Mouse (Mus musculus) neural tube, embryonic 13.5 days (tissue): ENCODE measurements at regions not wholly inside any gene's neighbourhood (a gene's known extent, or its start where the extent isn't known, plus 50 kb on each side); places are given as distances from the start of the nearest gene placed in this dataset.

ENCODE experiments used
- ATAC-seq: fragments of 200-750 bp; cut with Nextera tagmentation; 2 replicates; pipeline ENCODE4 v1.8.0; 2017; ENCODE audit warnings: low read depth, mild to moderate bottlenecking, moderate TSS enrichment, moderate library complexity
- H3K27ac ChIP-seq: fragments of 300-500 bp; sonication (generic); replicated peaks from 2 replicates; pipeline ENCODE4 v1.5.1; 2015; ENCODE audit warnings: moderate library complexity, mild to moderate bottlenecking, inconsistent platforms
- H3K27me3 ChIP-seq: fragments of 300-500 bp; sonication (generic); 2 replicates; pipeline ENCODE4 v1.6.1; 2015; ENCODE audit warnings: mild to moderate bottlenecking, inconsistent platforms
- H3K36me3 ChIP-seq: fragments of 300-500 bp; sonication (generic); 2 replicates; pipeline ENCODE4 v1.6.1; 2015; ENCODE audit warnings: mild to moderate bottlenecking, inconsistent platforms
- H3K4me1 ChIP-seq: fragments of 300-500 bp; sonication (generic); replicated peaks from 2 replicates; pipeline ENCODE4 v1.6.1; 2015; ENCODE audit warnings: inconsistent platforms
- H3K4me2 ChIP-seq: fragments of 300-500 bp; sonication (generic); 2 replicates; pipeline ENCODE4 v1.6.1; 2015; ENCODE audit warnings: inconsistent platforms, mild to moderate bottlenecking, moderate library complexity
- H3K4me3 ChIP-seq: fragments of 300-500 bp; sonication (generic); 2 replicates; pipeline ENCODE4 v1.5.1; 2015; ENCODE audit warnings: mild to moderate bottlenecking, inconsistent platforms
- H3K9ac ChIP-seq: fragments of 300-500 bp; sonication (generic); 2 replicates; pipeline ENCODE4 v1.6.1; 2015; ENCODE audit warnings: moderate library complexity, mild to moderate bottlenecking, inconsistent platforms
- H3K9me3 ChIP-seq: fragments of 300-500 bp; sonication (generic); 2 replicates; pipeline ENCODE4 v1.6.1; 2016; ENCODE audit warnings: inconsistent platforms
- WGBS: fragments of 180-500 bp; shearing (Covaris S2); methylation state at CpG from one replicate; pipeline ENCODE4 v1.1.7; 2015; 5-methylcytosine and 5-hydroxymethylcytosine counted together

GRCm38 (mm10) chr1:122607309-122607708 is 1039.5 kb upstream of the Ddx18 start:
- Histone ChIP-seq H3K36me3 (no peaks in the 10 kb centered on the region), H3K4me3 (no peak overlapping the region), H3K27me3 (no peaks in the 10 kb centered on the region), H3K9me3 (no peaks in the 10 kb centered on the region), H3K9ac (no peak overlapping the region), H3K27ac (no peak overlapping the region), H3K4me1 (no peaks in the 10 kb centered on the region), H3K4me2 (no peak overlapping the region)
- ATAC-seq: no peak
- 49% methylated on average over 3 of the region's 3 CpGs for WGBS

DNA sequence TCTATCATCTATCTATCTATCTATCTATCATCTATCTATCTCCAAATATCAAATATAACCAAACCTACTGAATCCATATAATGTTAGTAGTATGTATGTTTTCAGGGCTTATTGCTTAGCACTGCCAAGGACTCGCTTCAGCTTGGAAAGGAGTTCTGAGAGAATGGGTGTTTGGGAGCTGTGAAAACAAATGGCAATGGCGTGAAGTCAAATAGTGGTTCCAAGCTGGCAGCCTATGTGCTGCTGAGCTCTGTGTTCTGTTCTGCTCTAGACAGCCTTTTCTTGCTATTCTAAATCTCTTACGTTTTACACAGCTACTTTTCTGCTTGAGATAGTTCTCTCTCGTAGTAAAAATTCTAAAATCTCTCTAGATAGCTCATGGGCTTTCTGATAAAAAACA is 1008.2 kb upstream of the Ddx18 start:
- no peaks in the 10 kb centered on the region for H3K4me1 ChIP-seq
- H3K27ac ChIP-seq: no peak overlapping the region
- no peaks in the 10 kb centered on the region for H3K9me3 ChIP-seq
- H3K36me3 ChIP-seq: no peaks in the 10 kb centered on the region
- H3K4me2 ChIP-seq: no peak overlapping the region
- ATAC-seq: no peak
- no peaks in the 10 kb centered on the region for H3K27me3 ChIP-seq
- 75% methylated on average over 4 of the region's 4 CpGs for WGBS
- no peak overlapping the region for H3K9ac ChIP-seq
- H3K4me3 ChIP-seq: no peak overlapping the region

GRCm38 (mm10) chr1:122551596-122551995 is 983.8 kb upstream of the Ddx18 start:
- H3K9me3 ChIP-seq: no peaks in the 10 kb centered on the region
- H3K4me1 ChIP-seq: no peaks in the 10 kb centered on the region
- no peaks in the 10 kb centered on the region for H3K36me3 ChIP-seq
- no peak overlapping the region for H3K9ac ChIP-seq
- no peak overlapping the region for H3K4me2 ChIP-seq
- no peak for ATAC-seq
- no peaks in the 10 kb centered on the region for H3K27me3 ChIP-seq
- WGBS: 100% methylated on average over 1 of the region's 1 CpGs
- H3K4me3 ChIP-seq: no peak overlapping the region
- no peak overlapping the region for H3K27ac ChIP-seq

GRCm38 (mm10) chr1:122509580-122509979 is 941.8 kb upstream of the Ddx18 start:
- 69% methylated on average over 2 of the region's 2 CpGs for WGBS
- Histone ChIP-seq H3K27me3 (no peaks in the 10 kb centered on the region), H3K9ac (no peak overlapping the region), H3K27ac (no peak overlapping the region), H3K9me3 (no peaks in the 10 kb centered on the region), H3K4me1 (no peaks in the 10 kb centered on the region), H3K4me2 (no peak overlapping the region), H3K4me3 (no peak overlapping the region), H3K36me3 (no peaks in the 10 kb centered on the region)
- no peak for ATAC-seq

DNA sequence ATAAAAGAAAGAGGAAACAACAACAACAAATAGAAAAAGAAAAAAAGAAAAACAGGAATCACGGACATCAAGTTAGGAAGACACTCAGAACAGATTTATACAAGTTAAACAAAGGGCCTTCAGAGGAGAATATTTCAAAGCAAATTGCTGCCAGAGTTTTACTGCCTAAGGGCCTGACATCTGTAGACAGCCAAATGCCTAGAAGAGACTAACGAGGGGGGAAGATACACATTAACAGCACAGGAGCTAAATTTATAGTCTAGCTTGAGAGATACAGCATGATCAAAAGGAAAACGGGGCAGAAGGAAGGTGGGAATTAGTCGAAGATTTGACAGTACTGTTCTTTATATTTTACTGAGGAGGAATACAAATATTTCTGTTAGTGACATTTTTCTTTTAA is 933.9 kb upstream of the Ddx18 start:
- Histone ChIP-seq H3K4me2 (no peak overlapping the region), H3K9ac (no peak overlapping the region), H3K27me3 (no peaks in the 10 kb centered on the region), H3K27ac (no peak overlapping the region), H3K4me3 (no peak overlapping the region), H3K4me1 (peaks cover 12% of the 10 kb centered on the region), H3K9me3 (no peaks in the 10 kb centered on the region), H3K36me3 (no peaks in the 10 kb centered on the region)
- 12% methylated on average over 4 of the region's 4 CpGs for WGBS
- peak; percentile 56 for ATAC-seq

GRCm38 (mm10) chr1:122478003-122478402 is 910.2 kb upstream of the Ddx18 start:
- ATAC-seq: peak; percentile 83
- WGBS: 70% methylated on average over 1 of the region's 1 CpGs
- H3K27ac ChIP-seq: no peak overlapping the region
- H3K4me1 ChIP-seq: no peaks in the 10 kb centered on the region
- no peaks in the 10 kb centered on the region for H3K36me3 ChIP-seq
- H3K9me3 ChIP-seq: no peaks in the 10 kb centered on the region
- H3K9ac ChIP-seq: no peak overlapping the region
- no peak overlapping the region for H3K4me2 ChIP-seq
- no peaks in the 10 kb centered on the region for H3K27me3 ChIP-seq
- H3K4me3 ChIP-seq: no peak overlapping the region

GRCm38 (mm10) chr1:122463931-122464330 is 896.1 kb upstream of the Ddx18 start:
- H3K27me3 ChIP-seq: no peaks in the 10 kb centered on the region
- no peak overlapping the region for H3K4me3 ChIP-seq
- H3K4me1 ChIP-seq: no peaks in the 10 kb centered on the region
- no peak overlapping the region for H3K4me2 ChIP-seq
- H3K9ac ChIP-seq: no peak overlapping the region
- WGBS: 75% methylated on average over 3 of the region's 3 CpGs
- no peak overlapping the region for H3K27ac ChIP-seq
- ATAC-seq: no peak
- no peaks in the 10 kb centered on the region for H3K9me3 ChIP-seq
- H3K36me3 ChIP-seq: no peaks in the 10 kb centered on the region

DNA sequence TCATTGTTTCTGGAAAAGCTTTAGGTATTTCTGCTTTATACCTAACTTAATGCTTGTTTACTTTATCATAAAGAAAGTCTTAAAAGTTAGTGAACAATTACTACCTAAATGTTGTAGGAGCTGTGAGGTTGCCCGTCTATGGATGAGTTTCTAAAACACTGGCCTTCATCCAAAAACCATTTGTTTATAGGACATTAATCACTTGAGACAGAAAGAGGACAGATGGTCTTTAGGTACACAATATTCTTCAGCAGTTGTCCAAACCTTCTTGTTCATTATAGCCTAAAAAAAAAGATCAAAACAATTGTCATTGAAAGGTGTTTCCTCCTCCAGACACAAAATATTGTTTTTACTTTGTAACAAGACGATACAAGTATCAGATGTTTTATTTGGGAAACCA is 891.3 kb upstream of the Ddx18 start:
- no peak overlapping the region for H3K4me2 ChIP-seq
- H3K36me3 ChIP-seq: no peaks in the 10 kb centered on the region
- ATAC-seq: no peak
- no peak overlapping the region for H3K27ac ChIP-seq
- no peak overlapping the region for H3K4me3 ChIP-seq
- peaks cover 4% of the 10 kb centered on the region; the same call in 1 of the 2 replicates for H3K4me1 ChIP-seq
- no peaks in the 10 kb centered on the region for H3K9me3 ChIP-seq
- WGBS: 57% methylated on average over 2 of the region's 2 CpGs
- H3K27me3 ChIP-seq: no peaks in the 10 kb centered on the region
- H3K9ac ChIP-seq: no peak overlapping the region

GRCm38 (mm10) chr1:122454881-122455280 is 887.1 kb upstream of the Ddx18 start:
- peaks cover 4% of the 10 kb centered on the region; the same call in 1 of the 2 replicates for H3K4me1 ChIP-seq
- H3K9me3 ChIP-seq: no peaks in the 10 kb centered on the region
- ATAC-seq: peak; percentile 59
- no peak overlapping the region for H3K4me2 ChIP-seq
- no peaks in the 10 kb centered on the region for H3K36me3 ChIP-seq
- H3K9ac ChIP-seq: no peak overlapping the region
- H3K4me3 ChIP-seq: no peak overlapping the region
- WGBS: 46% methylated on average over 4 of the region's 4 CpGs
- no peak overlapping the region for H3K27ac ChIP-seq
- H3K27me3 ChIP-seq: no peaks in the 10 kb centered on the region

GRCm38 (mm10) chr1:122453617-122454016 is 885.8 kb upstream of the Ddx18 start:
- H3K27me3 ChIP-seq: no peaks in the 10 kb centered on the region
- no peaks in the 10 kb centered on the region for H3K9me3 ChIP-seq
- WGBS: 58% methylated on average over 3 of the region's 3 CpGs
- peaks cover 4% of the 10 kb centered on the region; the same call in 1 of the 2 replicates for H3K4me1 ChIP-seq
- H3K9ac ChIP-seq: no peak overlapping the region
- H3K4me2 ChIP-seq: no peak overlapping the region
- H3K27ac ChIP-seq: no peak overlapping the region
- no peaks in the 10 kb centered on the region for H3K36me3 ChIP-seq
- no peak for ATAC-seq
- no peak overlapping the region for H3K4me3 ChIP-seq

DNA sequence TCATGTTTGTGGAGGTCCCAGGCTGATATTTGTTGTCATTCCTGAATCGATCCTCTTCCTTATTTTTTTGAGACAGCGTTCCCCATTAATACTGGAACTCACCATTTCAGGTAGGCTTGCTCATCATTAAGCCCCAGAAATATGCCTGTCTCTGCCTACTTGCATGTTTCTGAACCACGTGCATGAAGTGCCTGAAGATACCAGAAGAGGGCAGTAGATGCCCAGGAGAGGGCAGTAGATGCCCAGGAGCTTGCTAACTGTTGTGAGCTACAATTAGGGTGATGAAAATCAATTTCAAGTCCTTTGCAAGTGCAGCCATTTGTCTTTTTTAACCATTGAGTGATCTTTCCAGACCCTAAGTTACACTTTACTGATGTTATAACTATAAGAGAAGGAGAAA is 871.6 kb upstream of the Ddx18 start:
- Histone ChIP-seq H3K27me3 (no peaks in the 10 kb centered on the region), H3K4me2 (no peak overlapping the region), H3K36me3 (no peaks in the 10 kb centered on the region), H3K27ac (no peak overlapping the region), H3K9ac (no peak overlapping the region), H3K4me3 (no peak overlapping the region), H3K9me3 (no peaks in the 10 kb centered on the region), H3K4me1 (no peaks in the 10 kb centered on the region)
- 78% methylated on average over 3 of the region's 3 CpGs for WGBS
- no peak for ATAC-seq

DNA sequence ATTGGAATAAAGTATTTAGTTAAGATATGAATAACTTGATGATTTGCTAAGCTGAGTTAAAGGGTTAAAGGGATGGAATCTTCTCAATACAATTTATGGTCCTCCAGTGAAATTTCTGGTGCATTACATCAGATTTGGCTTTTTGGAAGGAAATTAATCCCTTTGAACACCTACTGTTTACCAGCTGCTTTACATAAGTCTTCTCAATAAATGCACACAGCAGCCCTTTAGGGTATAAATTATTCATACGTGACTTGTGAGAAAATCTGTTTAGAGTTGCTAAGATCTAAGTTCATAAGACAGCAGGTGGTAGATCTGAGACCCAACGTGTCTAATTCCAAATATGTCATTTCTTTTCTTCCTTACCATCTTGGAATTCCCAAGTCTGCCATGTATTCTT is 855.7 kb upstream of the Ddx18 start:
- H3K9me3 ChIP-seq: no peaks in the 10 kb centered on the region
- H3K4me2 ChIP-seq: no peak overlapping the region
- H3K4me1 ChIP-seq: no peaks in the 10 kb centered on the region
- no peak overlapping the region for H3K9ac ChIP-seq
- no peaks in the 10 kb centered on the region for H3K36me3 ChIP-seq
- no peak overlapping the region for H3K4me3 ChIP-seq
- no peaks in the 10 kb centered on the region for H3K27me3 ChIP-seq
- no peak overlapping the region for H3K27ac ChIP-seq
- WGBS: 65% methylated on average over 2 of the region's 2 CpGs
- no peak for ATAC-seq

DNA sequence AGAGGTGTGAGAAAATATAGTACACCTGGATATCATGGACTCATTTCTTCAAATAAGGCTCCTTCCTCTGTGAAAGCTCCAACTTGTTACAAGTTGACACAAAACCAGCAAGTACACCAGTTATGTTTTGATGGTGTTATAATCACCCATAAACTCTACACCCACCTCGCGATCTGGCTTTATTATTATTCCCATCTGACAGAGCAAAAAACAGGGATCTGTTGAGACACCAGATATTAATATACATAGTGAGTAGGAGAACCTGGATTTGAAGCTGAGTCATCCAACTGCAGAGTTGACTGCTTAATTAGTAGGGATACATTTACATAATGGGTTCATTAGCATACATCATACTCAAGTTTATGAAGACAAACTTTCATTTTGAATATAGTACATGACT is 828.6 kb upstream of the Ddx18 start:
- Histone ChIP-seq H3K4me3 (no peak overlapping the region), H3K36me3 (no peaks in the 10 kb centered on the region), H3K9ac (no peak overlapping the region), H3K4me1 (peaks cover 10% of the 10 kb centered on the region; the same call in 1 of the 2 replicates), H3K27ac (no peak overlapping the region), H3K4me2 (no peak overlapping the region), H3K9me3 (no peaks in the 10 kb centered on the region), H3K27me3 (no peaks in the 10 kb centered on the region)
- ATAC-seq: no peak
- 90% methylated on average over 2 of the region's 2 CpGs for WGBS
